Mouse (Mus musculus) CH12.LX (cell line): Measurements from ENCODE around the gene Wdr4. TPM values are rescaled to one million over a fixed set of nuclear protein-coding genes. Genes with fewer than 3 reads are reported as not detected.

Source experiments
- DNase-seq: peaks from one replicate; pipeline ENCODE4 v3.0.0-alpha.2; 2013; ENCODE audit errors: extremely low read depth
- H3K27ac ChIP-seq: 2 replicates; pipeline ENCODE4 v1.5.1; 2012; ENCODE audit warnings: low read depth, mild to moderate bottlenecking, control low read depth, moderate library complexity; ENCODE audit not compliant: insufficient read depth
- H3K27me3 ChIP-seq: replicated peaks from 2 replicates; pipeline ENCODE3; 2012; ENCODE audit warnings: inconsistent platforms
- H3K36me3 ChIP-seq, 2 experiments: replicated peaks in 1 of 2; 2 replicates each; pipeline versions ENCODE3 to v1.6.1; 2012; ENCODE audit warnings: inconsistent platforms in 1 of 2, low read length in 1 of 2, mild to moderate bottlenecking in 1 of 2, mixed read lengths in 1 of 2, moderate library complexity in 1 of 2; ENCODE audit not compliant: control insufficient read depth in 1 of 2, insufficient read depth in 1 of 2
- H3K4me1 ChIP-seq, 2 experiments: 2 replicates each; pipeline ENCODE4 v1.6.1; 2012; ENCODE audit warnings: inconsistent platforms in 1 of 2, moderate library complexity in 1 of 2; ENCODE audit not compliant: insufficient read depth in 2 of 2, control insufficient read depth in 1 of 2
- H3K4me2 ChIP-seq: 2 replicates; pipeline ENCODE4 v1.6.1; 2012; ENCODE audit warnings: low read depth, mild to moderate bottlenecking, control low read depth; ENCODE audit not compliant: poor library complexity, insufficient read depth, severe bottlenecking
- H3K4me3 ChIP-seq, 3 experiments: fragments of 150-350 bp in 1 of 3; sonication (generic) in 1 of 3; replicated peaks in 1 of 3; 2 replicates each; pipeline versions ENCODE3 to v1.5.1; 2011 to 2012; ENCODE audit warnings: low read depth in 2 of 3, low read length in 2 of 3, mild to moderate bottlenecking in 2 of 3, moderate library complexity in 2 of 3, control low read depth in 1 of 3, improper control_type of control experiment in 1 of 3, inconsistent platforms in 1 of 3, mixed read lengths in 1 of 3; ENCODE audit not compliant: poor library complexity in 1 of 3
- H3K79me2 ChIP-seq: replicated peaks from 2 replicates; pipeline ENCODE4 v1.6.1; 2012; ENCODE audit warnings: mild to moderate bottlenecking, moderate library complexity; ENCODE audit not compliant: control insufficient read depth, poor library complexity, insufficient read depth, severe bottlenecking; ENCODE audit errors: extremely low read depth
- H3K9ac ChIP-seq: 2 replicates; pipeline ENCODE4 v1.6.1; 2012; ENCODE audit warnings: low read depth, mild to moderate bottlenecking, control low read depth, moderate library complexity; ENCODE audit not compliant: insufficient read depth
- H3K9me3 ChIP-seq: replicated peaks from 2 replicates; pipeline ENCODE3; 2012; ENCODE audit warnings: low read length, inconsistent platforms, mixed read lengths
- CHD1 ChIP-seq: IDR thresholded peaks from 2 replicates; pipeline ENCODE4 v1.6.1; 2012; ENCODE audit warnings: low read depth, low read length, improper control_type of control experiment, inconsistent platforms
- CHD2 ChIP-seq: IDR thresholded peaks from 2 replicates; pipeline ENCODE4 v1.6.1; 2011; ENCODE audit warnings: low read length, improper control_type of control experiment
- CTCF ChIP-seq, 2 experiments: IDR thresholded peaks in 1 of 2; conservative IDR thresholded peaks in 1 of 2; 2 replicates each; pipeline ENCODE4 v1.5.1; 2011 to 2012; ENCODE audit warnings: low read depth in 2 of 2, low read length in 2 of 2, improper control_type of control experiment in 1 of 2, inconsistent platforms in 1 of 2, mild to moderate bottlenecking in 1 of 2, moderate library complexity in 1 of 2
- E2F4 ChIP-seq: IDR thresholded peaks from 2 replicates; pipeline ENCODE4 v1.6.1; 2011; ENCODE audit warnings: low read depth, low read length, improper control_type of control experiment; ENCODE audit not compliant: insufficient replicate concordance
- EP300 ChIP-seq: IDR thresholded peaks from 2 replicates; pipeline ENCODE4 v1.6.1; 2011; ENCODE audit warnings: low read length, improper control_type of control experiment
- GABPA ChIP-seq: IDR thresholded peaks from 2 replicates; pipeline ENCODE4 v1.6.1; 2012; ENCODE audit warnings: low read depth, low read length, improper control_type of control experiment, inconsistent platforms; ENCODE audit not compliant: insufficient replicate concordance
- HCFC1 ChIP-seq: IDR thresholded peaks from 2 replicates; pipeline ENCODE4 v1.6.1; 2012; ENCODE audit warnings: low read depth, mild to moderate bottlenecking, inconsistent platforms, low read length, improper control_type of control experiment
- IRF4 ChIP-seq: IDR thresholded peaks from 2 replicates; pipeline ENCODE4 v1.6.1; 2014; ENCODE audit warnings: low read depth, mild to moderate bottlenecking, inconsistent platforms, low read length, improper control_type of control experiment
- JUN ChIP-seq: IDR thresholded peaks from 2 replicates; pipeline ENCODE4 v1.6.1; 2011; ENCODE audit warnings: low read depth, mild to moderate bottlenecking, low read length, improper control_type of control experiment, moderate library complexity; ENCODE audit not compliant: insufficient read depth
- JUND ChIP-seq: conservative IDR thresholded peaks from 2 replicates; pipeline ENCODE4 v1.6.1; 2011; ENCODE audit warnings: low read depth, low read length, improper control_type of control experiment
- KAT2A ChIP-seq: IDR thresholded peaks from 2 replicates; pipeline ENCODE4 v1.6.1; 2012; ENCODE audit warnings: low read length, improper control_type of control experiment, inconsistent platforms; ENCODE audit not compliant: insufficient replicate concordance
- MAFK ChIP-seq: IDR thresholded peaks from 2 replicates; pipeline ENCODE4 v1.6.1; 2011; ENCODE audit warnings: low read length, improper control_type of control experiment; ENCODE audit not compliant: insufficient replicate concordance
- MAX ChIP-seq: IDR thresholded peaks from 2 replicates; pipeline ENCODE4 v1.6.1; 2011; ENCODE audit warnings: low read length, improper control_type of control experiment
- MEF2A ChIP-seq: IDR thresholded peaks from 2 replicates; pipeline ENCODE4 v1.6.1; 2014; ENCODE audit warnings: low read depth, mild to moderate bottlenecking, inconsistent platforms, low read length, improper control_type of control experiment, borderline replicate concordance
- MYC ChIP-seq: IDR thresholded peaks from 2 replicates; pipeline ENCODE4 v1.6.1; 2011; ENCODE audit warnings: low read depth, mild to moderate bottlenecking, improper control_type of control experiment, low read length
- NELFE ChIP-seq: IDR thresholded peaks from 2 replicates; pipeline ENCODE4 v1.6.1; 2011; ENCODE audit warnings: low read depth, low read length, improper control_type of control experiment
- NRF1 ChIP-seq: IDR thresholded peaks from 2 replicates; pipeline ENCODE4 v1.6.1; 2014; ENCODE audit warnings: low read depth, mild to moderate bottlenecking, inconsistent platforms, low read length, improper control_type of control experiment, moderate library complexity
- PAX5 ChIP-seq: IDR thresholded peaks from 2 replicates; pipeline ENCODE4 v1.6.1; 2012; ENCODE audit warnings: low read length, inconsistent platforms, mixed read lengths
- POLR2A ChIP-seq: IDR thresholded peaks from 2 replicates; pipeline ENCODE4 v1.6.1; 2011; ENCODE audit warnings: low read depth, mild to moderate bottlenecking, improper control_type of control experiment, low read length
- POLR2AphosphoS2 ChIP-seq: IDR thresholded peaks from 2 replicates; pipeline ENCODE4 v1.6.1; 2011; ENCODE audit warnings: low read depth, low read length, improper control_type of control experiment
- RAD21 ChIP-seq: IDR thresholded peaks from 2 replicates; pipeline ENCODE4 v1.6.1; 2011; ENCODE audit warnings: low read depth, mild to moderate bottlenecking, low read length, improper control_type of control experiment, moderate library complexity
- SIN3A ChIP-seq: IDR thresholded peaks from 2 replicates; pipeline ENCODE4 v1.6.1; 2012; ENCODE audit warnings: low read length, improper control_type of control experiment, inconsistent platforms
- TBP ChIP-seq: conservative IDR thresholded peaks from 2 replicates; pipeline ENCODE4 v1.6.1; 2011; ENCODE audit warnings: low read depth, low read length, improper control_type of control experiment
- USF2 ChIP-seq: conservative IDR thresholded peaks from 2 replicates; pipeline ENCODE4 v1.6.1; 2011; ENCODE audit warnings: low read depth, low read length, improper control_type of control experiment
- ZC3H11A ChIP-seq: IDR thresholded peaks from 2 replicates; pipeline ENCODE4 v1.6.1; 2012; ENCODE audit warnings: low read depth, mild to moderate bottlenecking, inconsistent platforms, low read length, improper control_type of control experiment
- ZMIZ1 ChIP-seq: IDR thresholded peaks from 2 replicates; pipeline ENCODE4 v1.6.1; 2012; ENCODE audit warnings: low read depth, mild to moderate bottlenecking, inconsistent platforms, low read length, improper control_type of control experiment
- dilution Hi-C: fragments of 300-500 bp; cut with MboI; formaldehyde crosslinking; loops from 2 replicates; pipeline ENCODE4 v1.14.3; 2020; ENCODE audit warnings: low sequenced_read_pairs; ENCODE audit not compliant: extremely low pct_unique_long_range_greater_than_20kb, extremely low pct_ligation_motif_present
- in situ Hi-C: fragments of 300-500 bp; cut with MboI; formaldehyde crosslinking; loops from 3 replicates; pipeline ENCODE4 v1.14.3; 2019; ENCODE audit warnings: low sequenced_read_pairs, low pct_ligation_motif_present, low pct_unique_long_range_greater_than_20kb, mixed read lengths
- polyA plus RNA-seq: library from polyadenylated mRNA; unstranded; fragments of >175 nt; gene quantifications from 2 replicates; pipeline ENCODE4 v1.2.1, GENCODE M21; 2012; ENCODE audit warnings: low read depth; ENCODE audit not compliant: insufficient read length
- total RNA-seq, 2 experiments: library from RNA; depleted of rRNA; stranded (reverse); fragments of 300-350 nt in 1 of 2; fragments of >200 nt in 1 of 2; gene quantifications; 2 replicates each; pipeline ENCODE4 v1.2.3; 2012 to 2014

The Wdr4 gene
- total and polyA plus RNA-seq, 3 experiments: 48.3 to 56.2 (median 51.4) TPM

DNA sequence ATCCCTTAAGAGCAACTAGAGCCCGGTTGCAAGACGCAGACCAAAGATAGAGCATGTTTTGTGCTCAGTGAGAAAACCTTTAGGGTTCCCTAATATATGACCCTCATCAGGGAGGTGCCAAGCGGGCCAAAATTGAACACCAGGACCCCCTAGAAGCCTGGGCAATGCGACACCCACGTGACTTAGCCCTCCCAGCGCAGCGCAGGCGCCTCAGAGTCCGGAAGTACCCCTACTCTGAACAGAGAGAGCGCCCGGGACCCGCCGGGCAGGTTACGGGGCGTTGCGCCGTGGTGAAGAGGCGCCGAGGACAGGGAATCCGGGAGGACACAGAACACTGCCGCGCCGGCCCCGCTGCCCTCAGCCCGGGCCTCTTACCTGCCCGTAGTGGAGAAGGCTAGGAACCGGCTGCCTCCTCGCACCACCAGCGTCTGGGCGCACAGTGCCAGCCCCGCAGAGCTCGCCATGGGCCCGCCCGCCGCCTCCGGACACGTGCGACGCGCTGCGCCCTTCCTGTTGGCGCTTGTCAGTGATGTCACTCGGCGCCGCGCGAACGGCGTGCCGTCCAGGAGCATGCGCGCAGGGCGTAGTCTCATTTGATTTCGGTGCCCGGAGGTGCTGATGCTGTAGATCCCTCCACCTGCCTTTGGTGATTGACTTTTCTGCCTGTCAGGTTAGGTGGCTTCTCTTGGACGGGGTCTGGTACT lies 7.8 kb downstream of the Wdr4 start (continued):
- TF ChIP-seq POLR2AphosphoS2 (peak; percentile 90; the same call in 1 of the 2 replicates), NELFE (peak; percentile 94), SIN3A (peak; percentile 98), JUND (no peak), CHD2 (no peak), E2F4 (peak; percentile 66; the same call in 1 of the 2 replicates), JUN (no peak), TBP (peak; percentile 74; the same call in 1 of the 2 replicates), ZMIZ1 (peak; percentile 96), MYC (peak; percentile 98), MAX (peak; percentile 99), MAFK (no peak), ZC3H11A (no peak), IRF4 (peak; percentile 67), USF2 (peak; percentile 68), PAX5 (no peak), EP300 (no peak), CHD1 (no peak), MEF2A (peak; percentile 64; the same call in 1 of the 2 replicates), KAT2A (peak; percentile 84; the same call in 1 of the 2 replicates), NRF1 (peak; percentile 88), GABPA (peak; percentile 15; the same call in 1 of the 2 replicates)

- TF ChIP-seq CTCF (conservative IDR thresholded peaks at IDR 0.05 in 1 of 2, IDR thresholded peaks at IDR 0.05 in 1 of 2; ENCODE audit: low read depth in 2 of 2, low read length in 2 of 2): peak; percentile 28 to 40; a peak in 3 of 4 replicates
- TF ChIP-seq POLR2AphosphoS2: no peak
- TF ChIP-seq HCFC1: no peak
- TF ChIP-seq CHD1: no peak
- 0 out of 2 replicates have a peak, but pooled peaks have one; percentile 20 for TF ChIP-seq POLR2A
- no peak for TF ChIP-seq MYC
- no peak; the same call in 1 of the 2 replicates for TF ChIP-seq RAD21
- no peak for TF ChIP-seq PAX5
- no peak for TF ChIP-seq E2F4
- TF ChIP-seq JUN: no peak
- no peak for TF ChIP-seq ZMIZ1
- TF ChIP-seq MEF2A: no peak
- no peak for TF ChIP-seq KAT2A
- no peak for TF ChIP-seq SIN3A
- Histone ChIP-seq H3K79me2 (peaks cover 27% of the 10 kb centered on the region), H3K4me3 (peak overlapping the region; percentile 87 to 90 (median 89)), H3K9ac (peak overlapping the region; percentile 88; the same call in 1 of the 2 replicates), H3K36me3 (peaks cover 40 to 46% of the 10 kb centered on the region in 2 experiments), H3K27me3 (no peaks in the 10 kb centered on the region), H3K9me3 (no peaks in the 10 kb centered on the region), H3K4me1 (peaks cover 0 to 32% of the 10 kb centered on the region in 2 experiments; a peak in 3 of 4 replicates), H3K4me2 (peak overlapping the region; percentile 89), H3K27ac (no peak overlapping the region)
- peak; percentile 32 for DNase-seq
- in situ Hi-C loops (loop anchor here (10.0 kb wide), 1 partner anchor 154 kb away; no protein-coding TSS in a partner anchor), dilution Hi-C loops (no loop called here)
These were observed 8.8 kb downstream of the Wdr4 start for GRCm38 (mm10) chr17:31510944-31511343.
